Mouse (Mus musculus) left cerebral cortex, postnatal 36 days (tissue): Measurements from ENCODE around the gene Lyzl6. TPM values are rescaled to one million over a fixed set of nuclear protein-coding genes. Genes with fewer than 3 reads are reported as not detected.

Experiments
- DNase-seq, 2 experiments: peaks; one replicate each; pipeline ENCODE4 v3.0.0; 2021 to 2022; ENCODE audit warnings: low spot score in 2 of 2, mixed read lengths in 1 of 2
- intact Hi-C: fragments of 180-260 bp; cut with DNase I; formaldehyde crosslinking; loops from one replicate; pipeline ENCODE4 v1.15.1; 2025
- total RNA-seq, 2 experiments: library from RNA; stranded (reverse); gene quantifications; 2 replicates each; pipeline ENCODE4 v1.2.3; 2021

The Lyzl6 gene
- total RNA-seq, 2 experiments from 2014 or later = not detected

GRCm38 (mm10) chr11:103648656-103649055, 10.0 kb upstream of the Lyzl6 start:
- DNase-seq = peak; percentile 48 to 50
- intact Hi-C loops = loop anchor here (1.0 kb wide), 2 partner anchors 14 to 18 kb away; no protein-coding TSS in a partner anchor

- intact Hi-C loops = no loop called here
- DNase-seq = peak in 1 of 2 experiments; percentile 11
Measured at GRCm38 (mm10) chr11:103647921-103648620, 9.4 kb upstream of the Lyzl6 start.

GRCm38 (mm10) chr11:103646301-103646700, 7.6 kb upstream of the Lyzl6 start:
- intact Hi-C loops = no loop called here
- no peak for DNase-seq

GRCm38 (mm10) chr11:103645731-103646130, 7.0 kb upstream of the Lyzl6 start:
- intact Hi-C loops = no loop called here
- no peak for DNase-seq

- intact Hi-C loops = no loop called here
- DNase-seq = no peak
Measured at GRCm38 (mm10) chr11:103643211-103643610, 4.5 kb upstream of the Lyzl6 start.

- intact Hi-C loops = loop anchor here (1.0 to 5.0 kb wide), 3 partner anchors 36 to 273 kb away; no protein-coding TSS in a partner anchor
Measured at GRCm38 (mm10) chr11:103639407-103639946, 787 bp upstream of the Lyzl6 start.

GRCm38 (mm10) chr11:103636261-103636660, 2.4 kb downstream of the Lyzl6 start:
- intact Hi-C loops = loop anchor here (5.0 kb wide), 1 partner anchor 276 kb away; no protein-coding TSS in a partner anchor
- no peak for DNase-seq

More at GRCm38 (mm10) chr11:103639407-103639946, 787 bp upstream of the Lyzl6 start:
- DNase-seq = peak; percentile 55 to 62

GRCm38 (mm10) chr11:103635481-103635880, 3.2 kb downstream of the Lyzl6 start:
- DNase-seq = no peak
- intact Hi-C loops = loop anchor here (5.0 kb wide), 1 partner anchor 277 kb away; no protein-coding TSS in a partner anchor

GRCm38 (mm10) chr11:103634806-103635205, 3.9 kb downstream of the Lyzl6 start:
- intact Hi-C loops = loop anchor here (5.0 kb wide), 1 partner anchor 277 kb away; no protein-coding TSS in a partner anchor
- DNase-seq = no peak

GRCm38 (mm10) chr11:103627453-103627852, 11.2 kb downstream of the Lyzl6 start:
- no peak for DNase-seq
- intact Hi-C loops = no loop called here

- intact Hi-C loops = no loop called here
- no peak for DNase-seq
Measured at GRCm38 (mm10) chr11:103621040-103621439, 17.6 kb downstream of the Lyzl6 start, which contains the start of gene Gm884. Gene Gm884, minus strand, starts transcription at chr11:103621140.

GRCm38 (mm10) chr11:103610772-103611171, 27.9 kb downstream of the Lyzl6 start:
- intact Hi-C loops = no loop called here
- DNase-seq = no peak

GRCm38 (mm10) chr11:103606611-103607010, 32.1 kb downstream of the Lyzl6 start:
- no peak for DNase-seq
- intact Hi-C loops = no loop called here

Other genes starting within 250 kb of the Lyzl6 start
- gene Plekhm1, start 226.2 kb downstream of the Lyzl6 start, total RNA-seq = 10 to 100 TPM; 16.3 to 18.8 TPM
- gene Lrrc37a, start 134.3 kb downstream of the Lyzl6 start, total RNA-seq = not detected
- gene Gm884, start 17.8 kb downstream of the Lyzl6 start, total RNA-seq = under 1 TPM in 1 of 2 experiments, not detected in 1; 0.05 TPM
- 10 to 100 TPM; 84.9 to 98.5 TPM for gene Rprml, start 10.7 kb upstream of the Lyzl6 start, total RNA-seq
- 10 to 100 TPM; 64.0 to 70.3 TPM for gene Gosr2, start 59.0 kb upstream of the Lyzl6 start, total RNA-seq
- gene Wnt9b, start 110.9 kb upstream of the Lyzl6 start, total RNA-seq = under 1 TPM; 0.17 to 0.32 TPM
- 1 to 10 TPM; 1.2 to 1.8 TPM for gene Wnt3, start 135.3 kb upstream of the Lyzl6 start, total RNA-seq